Mouse (Mus musculus) small intestine, adult 2 months (tissue): Measurements from ENCODE around the gene Clptm1.

Source experiments
- CTCF ChIP-seq: fragments of 200-500 bp; IDR thresholded peaks from 2 replicates; pipeline ENCODE4 v1.5.1; 2012; ENCODE audit warnings: low read depth, mild to moderate bottlenecking, control low read depth, inconsistent platforms, low read length, moderate library complexity, mixed read lengths; ENCODE audit not compliant: insufficient replicate concordance, insufficient read length; ENCODE audit errors: extremely low read depth
- POLR2A ChIP-seq: fragments of 200-500 bp; IDR thresholded peaks from 2 replicates; pipeline ENCODE4 v1.6.1; 2012; ENCODE audit warnings: low read depth, mild to moderate bottlenecking, control low read depth, inconsistent platforms, low read length, moderate library complexity

DNA sequence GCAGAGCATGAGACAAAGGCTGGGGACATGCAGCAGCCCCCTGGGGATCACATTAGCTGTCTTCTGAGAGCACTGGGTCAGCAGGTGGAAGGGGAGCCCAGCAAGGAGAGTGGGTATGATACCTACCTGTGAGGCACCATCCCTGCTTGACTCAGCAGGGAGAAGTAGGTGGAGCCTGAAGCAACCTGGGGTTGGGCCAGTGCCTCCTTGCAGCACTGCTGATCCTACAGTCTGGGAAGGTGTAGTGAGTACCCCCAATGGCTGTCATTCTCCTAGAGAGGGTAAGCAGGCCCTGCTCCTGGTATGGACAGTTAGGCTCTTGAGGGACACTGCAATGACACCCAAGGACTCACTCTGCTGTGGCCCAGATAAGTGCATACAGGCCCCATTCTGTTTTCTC lies 32.6 kb downstream of the Clptm1 start:
- TF ChIP-seq CTCF: no peak
- no peak for TF ChIP-seq POLR2A
